Mouse (Mus musculus) megakaryocyte, adult 5-6 weeks (primary cell): ENCODE measurements around the gene Avl9. TPM values are rescaled to one million over a fixed set of nuclear protein-coding genes. Genes with fewer than 3 reads are reported as not detected.
A peak's percentile ranks its signal among the peaks of the same experiment; 100 is the strongest.

Experiments used
- ATAC-seq: 2 replicates; pipeline ENCODE4 v1.8.0; 2016; ENCODE audit warnings: mild to moderate bottlenecking, inconsistent platforms; ENCODE audit not compliant: poor library complexity, severe bottlenecking
- total RNA-seq, 2 experiments: library from RNA; stranded (forward) in 1 of 2; stranded (reverse) in 1 of 2; fragments of 153-499, 151-499 nt in 1 of 2; fragments of 221-1000, 200-1000 nt in 1 of 2; gene quantifications; 2 replicates each; pipeline versions ENCODE4 v1.2.3 to v1.2.4; 2015 to 2017

Avl9 gene
- total RNA-seq (2015) (28.8 and 29.5 TPM in 2 replicates), total RNA-seq (2017) (27.3 and 29.8 TPM in 2 replicates)

- ATAC-seq, result peak; percentile 95
Measured at GRCm38 (mm10) chr6:56714574-56715269, at the start of gene Avl9. Gene Avl9 (plus strand): TSS chr6:56714899.

- ATAC-seq, result no peak
Measured at GRCm38 (mm10) chr6:56688238-56688637, 26.5 kb upstream of the Avl9 start.

- ATAC-seq, result peak; percentile 98
Measured at GRCm38 (mm10) chr6:56691205-56691604, 23.5 kb upstream of the Avl9 start.

GRCm38 (mm10) chr6:56692445-56692844, 22.3 kb upstream of the Avl9 start:
- no peak for ATAC-seq

GRCm38 (mm10) chr6:56703931-56704900, 10.5 kb upstream of the Avl9 start, which contains the start of gene Lsm5:
Gene Lsm5 (minus strand): TSS chr6:56704710.
- ATAC-seq, result peak; percentile 100

GRCm38 (mm10) chr6:56714186-56714573, 519 bp upstream of the Avl9 start:
- ATAC-seq, result no peak

- ATAC-seq, result peak; percentile 14; the same call in 1 of the 2 replicates
Measured at GRCm38 (mm10) chr6:56715270-56715666, 569 bp downstream of the Avl9 start.

GRCm38 (mm10) chr6:56719071-56719470, 4.4 kb downstream of the Avl9 start:
- ATAC-seq, result no peak

GRCm38 (mm10) chr6:56720877-56721276, 6.2 kb downstream of the Avl9 start:
- ATAC-seq, result no peak

GRCm38 (mm10) chr6:56732545-56732944, 17.8 kb downstream of the Avl9 start:
- ATAC-seq, result no peak

- ATAC-seq, result no peak
Measured at GRCm38 (mm10) chr6:56745950-56746543, 31.3 kb downstream of the Avl9 start.

GRCm38 (mm10) chr6:56753719-56754118, 39.0 kb downstream of the Avl9 start:
- no peak for ATAC-seq

GRCm38 (mm10) chr6:56756117-56756516, 41.4 kb downstream of the Avl9 start:
- ATAC-seq, result peak; percentile 88

- ATAC-seq, result no peak
Measured at GRCm38 (mm10) chr6:56759324-56759723, 44.6 kb downstream of the Avl9 start.

- ATAC-seq, result no peak
Measured at GRCm38 (mm10) chr6:56765265-56765664, 50.6 kb downstream of the Avl9 start.

GRCm38 (mm10) chr6:56765696-56766095, 51.0 kb downstream of the Avl9 start:
- no peak for ATAC-seq

- no peak for ATAC-seq
Measured at GRCm38 (mm10) chr6:56775816-56776215, 61.1 kb downstream of the Avl9 start.

- no peak for ATAC-seq
Measured at GRCm38 (mm10) chr6:56779636-56780035, 64.9 kb downstream of the Avl9 start.

GRCm38 (mm10) chr6:56783561-56784272, 69.0 kb downstream of the Avl9 start:
- ATAC-seq, result no peak

- no peak for ATAC-seq
Measured at GRCm38 (mm10) chr6:56785068-56785467, 70.4 kb downstream of the Avl9 start.

- no peak for ATAC-seq
Measured at GRCm38 (mm10) chr6:56787668-56788067, 73.0 kb downstream of the Avl9 start.
